Mouse (Mus musculus) lung, adult 2 months (tissue): ENCODE results near the gene Rora. TPM values are rescaled to one million over a fixed set of nuclear protein-coding genes. Genes with fewer than 3 reads are reported as not detected.

Source experiments
- DNase-seq: peaks from one replicate; pipeline ENCODE4 v3.0.0; 2022
- H3K4me1 ChIP-seq: fragments of 200-500 bp; 2 replicates; pipeline ENCODE4 v1.6.1; 2011; ENCODE audit warnings: low read length; ENCODE audit not compliant: control insufficient read depth, insufficient read depth
- H3K4me3 ChIP-seq: fragments of 200-500 bp; replicated peaks from 2 replicates; pipeline ENCODE3; 2011; ENCODE audit warnings: low read depth, mild to moderate bottlenecking, control low read depth, low read length; ENCODE audit errors: extremely low read depth
- CTCF ChIP-seq: fragments of 200-500 bp; IDR thresholded peaks from 2 replicates; pipeline ENCODE4 v1.5.1; 2011; ENCODE audit warnings: mild to moderate bottlenecking, low read length, control low read depth; ENCODE audit not compliant: insufficient read depth
- POLR2A ChIP-seq: fragments of 200-500 bp; IDR thresholded peaks from 2 replicates; pipeline ENCODE4 v1.6.1; 2011; ENCODE audit warnings: low read depth, mild to moderate bottlenecking, control low read depth, low read length, borderline replicate concordance; ENCODE audit errors: extremely low read depth
- WGBS: fragments of 180-500 bp; shearing (Covaris S2); methylation state at CpG from one replicate; pipeline ENCODE4 v1.1.7; 2018; 5-methylcytosine and 5-hydroxymethylcytosine counted together
- polyA plus RNA-seq: library from polyadenylated mRNA; depleted of rRNA; stranded (reverse); fragments of >200 nt; gene quantifications from 2 replicates; pipeline ENCODE4 v1.2.3, GENCODE M21; 2012

Gene Rora
- polyA plus RNA-seq, 1 experiment: 17.8 TPM

DNA sequence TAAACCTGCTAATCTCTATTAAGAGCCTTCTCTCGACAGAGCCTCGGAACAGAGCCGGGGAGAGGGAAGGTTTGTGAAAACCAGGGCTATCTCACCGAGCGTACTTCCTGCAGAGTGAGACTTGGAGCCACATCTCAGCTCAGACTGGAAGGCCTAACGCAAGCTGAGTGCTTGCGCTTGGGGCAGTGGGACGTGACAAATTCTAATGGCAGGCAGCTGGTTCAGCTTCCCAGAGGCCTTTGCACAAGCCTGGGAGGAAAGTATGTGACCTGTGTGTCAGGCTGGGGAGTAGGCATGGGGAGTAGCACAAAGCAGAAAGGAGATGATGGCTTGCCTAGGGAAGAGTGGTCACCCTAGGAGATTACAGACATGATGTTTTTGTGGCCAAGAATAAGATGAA is 55.6 kb downstream of the Rora start:
- 78% methylated on average over 8 of the region's 8 CpGs for WGBS
- Histone ChIP-seq H3K4me3 (no peak overlapping the region), H3K4me1 (no peaks in the 10 kb centered on the region)
- DNase-seq: no peak
- TF ChIP-seq POLR2A (no peak), CTCF (no peak)

DNA sequence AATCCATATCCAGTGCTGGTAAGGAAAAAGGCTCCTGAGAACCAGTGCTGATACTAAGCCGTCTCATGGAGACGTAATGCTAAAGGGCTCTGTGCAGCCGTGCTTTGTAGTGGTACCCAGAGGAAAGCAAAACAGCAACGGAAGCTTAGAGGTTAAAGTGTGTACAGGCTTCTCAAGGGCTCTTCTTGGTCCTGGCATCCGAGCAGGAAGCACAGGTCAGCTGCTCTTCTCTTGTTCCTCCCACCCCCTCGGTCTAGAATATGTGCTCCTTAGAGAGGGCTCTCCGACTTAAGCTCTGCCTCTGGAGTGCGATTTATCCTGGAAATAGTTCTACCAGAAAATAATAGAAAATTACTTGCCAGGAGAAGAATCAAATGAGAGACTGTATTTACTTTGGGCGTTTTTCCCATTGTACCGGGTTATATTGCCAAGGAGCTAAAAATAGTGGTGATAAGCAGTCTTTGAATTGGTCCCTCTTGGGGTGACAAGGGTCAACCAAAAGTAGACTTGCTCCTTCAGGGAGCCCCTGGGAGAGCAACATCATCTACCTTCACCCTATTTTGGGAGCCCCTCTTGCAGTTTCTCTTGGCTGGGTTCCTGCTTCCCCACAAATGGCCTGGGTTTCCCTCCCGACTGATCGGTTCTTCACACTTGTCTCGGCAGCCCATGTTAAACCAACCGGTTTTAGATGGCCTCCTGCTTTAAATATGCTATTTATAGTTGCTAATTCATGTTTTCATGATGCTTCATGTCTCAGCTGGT is 57.5 kb downstream of the Rora start:
- 36% methylated on average over 14 of the region's 14 CpGs for WGBS
- no peak for DNase-seq
- no peaks in the 10 kb centered on the region for H3K4me1 ChIP-seq
- no peak overlapping the region for H3K4me3 ChIP-seq
- TF ChIP-seq POLR2A (no peak), CTCF (no peak)

DNA sequence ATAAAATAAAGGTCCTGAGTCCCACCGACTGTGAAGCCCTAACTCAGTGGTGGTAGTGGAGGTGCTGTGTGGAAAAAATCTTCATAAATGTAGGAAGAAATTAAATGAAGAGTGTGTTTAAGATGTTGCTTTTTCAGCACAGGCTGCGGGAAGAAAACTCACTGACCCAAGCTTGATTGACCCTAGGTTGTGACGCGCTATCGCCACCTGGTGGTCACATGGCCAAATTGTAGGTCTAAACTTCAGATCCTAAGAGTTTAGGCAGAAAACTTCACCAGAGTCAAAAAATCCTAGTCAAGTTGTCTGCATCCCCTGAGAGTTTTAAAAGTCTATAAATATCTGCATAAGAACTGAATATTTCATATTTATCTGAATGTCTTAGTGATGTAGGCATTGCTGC is 63.4 kb downstream of the Rora start:
- Histone ChIP-seq H3K4me1 (no peaks in the 10 kb centered on the region; the same call in 1 of the 2 replicates), H3K4me3 (no peak overlapping the region)
- TF ChIP-seq POLR2A: no peak
- TF ChIP-seq CTCF: peak; percentile 84
- peak; percentile 36 for DNase-seq
- 22% methylated on average over 5 of the region's 5 CpGs for whole genome bisulfite sequencing

DNA sequence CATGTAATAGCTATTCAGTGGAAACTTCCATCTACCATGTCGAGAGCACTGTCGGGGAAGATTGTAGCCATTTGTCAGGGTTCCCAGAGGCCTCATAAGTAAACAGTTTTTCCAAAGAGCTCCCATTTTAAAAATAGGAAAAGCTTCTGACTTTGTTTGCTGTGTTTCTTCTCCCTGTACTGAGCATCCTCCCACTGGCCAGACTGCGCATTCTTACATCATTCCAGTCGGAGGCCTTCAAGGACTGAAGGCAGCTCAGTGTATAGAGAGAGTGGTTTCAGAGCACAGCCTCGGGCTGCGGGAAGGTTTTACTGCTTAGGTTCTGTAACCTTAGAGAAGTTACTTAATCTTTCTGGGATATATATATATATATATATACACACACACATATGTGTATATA is 64.8 kb downstream of the Rora start:
- 89% methylated on average over 6 of the region's 6 CpGs for WGBS
- no peak for DNase-seq
- Histone ChIP-seq H3K4me1 (no peaks in the 10 kb centered on the region; the same call in 1 of the 2 replicates), H3K4me3 (no peak overlapping the region)
- TF ChIP-seq CTCF (no peak), POLR2A (no peak)

DNA sequence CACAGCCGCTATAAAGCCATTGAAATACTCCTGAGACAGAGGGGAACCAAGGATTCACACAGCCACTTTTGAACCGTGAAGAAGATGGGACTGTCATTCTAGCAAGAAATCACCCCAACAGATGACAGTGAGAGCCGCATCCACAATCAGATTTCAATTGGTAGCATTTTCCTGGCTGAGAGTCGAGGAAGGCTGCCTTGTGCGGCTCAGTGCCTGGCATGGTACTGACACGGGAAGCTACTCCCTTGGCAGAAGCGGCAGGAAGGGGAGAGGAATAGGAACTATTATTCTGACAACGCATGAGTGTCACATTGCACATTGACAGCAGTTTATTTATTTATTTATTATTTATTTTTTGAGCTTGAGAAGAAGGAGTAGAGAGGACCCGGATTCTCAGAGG is 65.7 kb downstream of the Rora start:
- Histone ChIP-seq H3K4me1 (no peaks in the 10 kb centered on the region; the same call in 1 of the 2 replicates), H3K4me3 (no peak overlapping the region)
- TF ChIP-seq POLR2A (no peak), CTCF (no peak)
- WGBS: 67% methylated on average over 9 of the region's 9 CpGs
- no peak for DNase-seq

DNA sequence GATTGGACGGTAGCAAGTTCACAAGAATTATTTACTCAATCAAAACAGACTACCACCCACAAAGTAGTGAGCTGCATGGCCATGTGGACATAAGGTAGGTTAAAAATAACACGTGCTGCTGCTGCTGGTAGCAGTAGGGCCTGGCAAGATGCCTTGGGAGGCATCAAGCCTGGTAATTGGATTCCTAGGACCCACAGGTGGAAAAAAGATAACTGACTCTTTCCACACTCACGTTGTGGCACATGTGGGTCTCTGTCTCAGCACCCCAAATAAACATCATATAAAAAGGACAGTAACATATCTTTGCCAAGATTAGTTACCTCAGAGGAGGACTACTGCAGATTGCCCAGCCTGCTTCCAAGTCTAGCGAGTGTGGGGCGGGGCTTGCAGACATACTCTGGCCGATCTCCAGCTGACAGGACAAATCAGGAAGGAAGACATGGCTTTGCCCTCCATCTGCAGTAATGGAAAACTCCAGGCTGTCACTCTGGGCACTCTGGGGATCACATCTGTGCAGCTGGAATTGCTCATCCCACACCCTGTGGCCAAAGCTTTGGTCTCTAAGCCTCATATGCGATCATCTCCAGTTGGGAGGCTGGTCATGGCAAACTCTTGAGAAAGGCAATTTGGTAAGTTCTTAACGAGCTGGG is 71.2 kb downstream of the Rora start:
- no peaks in the 10 kb centered on the region for H3K4me1 ChIP-seq
- no peak overlapping the region for H3K4me3 ChIP-seq
- TF ChIP-seq CTCF (no peak), POLR2A (no peak)
- 54% methylated on average over 8 of the region's 8 CpGs for WGBS
- no peak for DNase-seq

DNA sequence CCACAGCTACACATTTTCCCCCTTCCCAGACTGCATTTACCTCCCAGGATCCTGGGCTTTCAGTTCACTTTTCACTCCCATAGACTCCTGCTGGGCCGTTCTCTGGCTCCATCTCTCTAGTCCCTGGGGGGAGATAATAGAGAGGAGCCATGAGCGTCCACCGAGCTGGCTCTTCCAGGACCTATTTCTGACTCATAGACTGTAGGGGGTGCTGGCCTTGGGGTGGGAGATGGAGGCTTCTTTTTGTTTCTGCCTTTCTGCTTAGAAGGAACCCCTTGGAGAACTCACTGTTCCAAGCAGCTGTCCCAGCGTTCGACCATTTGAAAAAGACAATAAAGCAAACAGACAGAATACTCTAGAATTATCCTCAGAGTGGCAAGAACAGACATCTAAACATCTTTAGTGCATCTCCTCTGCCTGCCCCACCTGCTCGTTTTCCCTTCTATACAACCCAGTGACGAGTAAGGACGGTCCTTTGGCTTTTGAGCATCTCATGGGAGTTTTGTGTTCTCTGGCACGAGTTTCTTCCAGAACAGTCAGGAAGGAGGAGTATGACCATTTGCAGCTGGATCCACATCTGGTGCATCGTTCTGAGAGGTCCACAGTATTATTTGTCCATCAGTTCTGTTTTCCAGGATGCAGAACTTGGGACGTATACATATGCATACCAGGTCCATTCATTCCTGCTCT is 73.7 kb downstream of the Rora start:
- DNase-seq: no peak
- WGBS: 83% methylated on average over 11 of the region's 11 CpGs
- TF ChIP-seq POLR2A (no peak), CTCF (no peak)
- no peak overlapping the region for H3K4me3 ChIP-seq
- H3K4me1 ChIP-seq: no peaks in the 10 kb centered on the region

DNA sequence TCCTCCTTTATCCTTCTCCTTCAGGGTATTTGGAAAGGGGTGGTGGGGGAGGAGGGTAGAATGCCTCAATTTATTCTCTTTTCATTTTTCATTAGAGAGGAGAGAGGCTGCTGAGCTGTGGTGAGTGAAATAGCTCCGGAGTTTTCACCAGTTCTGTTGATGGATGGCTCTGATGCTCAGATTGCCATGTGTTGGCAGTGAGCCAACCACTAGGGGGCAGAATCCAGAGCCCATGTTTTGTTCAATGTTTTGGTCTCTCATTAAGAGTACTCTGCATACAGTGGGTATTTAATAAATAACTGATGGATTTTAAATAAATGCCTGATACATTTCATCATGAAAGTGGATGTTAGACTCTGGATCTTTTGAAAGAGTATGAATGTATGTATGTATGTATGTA is 77.9 kb downstream of the Rora start:
- no peak overlapping the region for H3K4me3 ChIP-seq
- TF ChIP-seq CTCF: no peak
- 70% methylated on average over 1 of the region's 1 CpGs for WGBS
- DNase-seq: no peak
- H3K4me1 ChIP-seq: no peaks in the 10 kb centered on the region

DNA sequence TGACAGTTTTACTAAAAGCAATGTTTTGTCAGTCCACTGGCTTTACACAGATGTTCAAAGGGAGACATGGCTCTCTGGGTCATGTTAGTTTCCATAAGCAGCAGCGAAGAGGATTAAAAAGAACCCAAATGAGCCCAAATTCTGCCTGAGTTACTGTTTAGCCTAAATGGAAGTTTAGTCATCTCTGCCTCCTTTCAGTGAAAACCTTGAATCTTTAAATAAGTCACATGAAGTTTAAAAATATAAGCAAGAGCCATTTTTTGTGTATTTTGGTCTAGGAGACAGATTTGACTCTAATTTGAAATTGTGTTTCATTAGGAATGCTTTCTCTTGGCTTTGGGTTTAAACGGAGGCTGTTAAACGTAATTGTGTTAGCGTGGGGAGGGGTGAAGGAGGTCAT is 79.3 kb downstream of the Rora start:
- WGBS: 94% methylated on average over 4 of the region's 4 CpGs
- no peak for DNase-seq
- Histone ChIP-seq H3K4me1 (no peaks in the 10 kb centered on the region), H3K4me3 (no peak overlapping the region)
- TF ChIP-seq CTCF: no peak
- no peak for TF ChIP-seq POLR2A
